Mouse (Mus musculus) right cerebral cortex, postnatal 14 days (tissue): ENCODE results near the gene Nsmce1.

ENCODE experiments used
- DNase-seq: peaks from one replicate; pipeline ENCODE4 v3.0.0; 2022

Gene Nsmce1

GRCm38 (mm10) chr7:125488706-125489105, 2.7 kb downstream of the Nsmce1 start:
- no peak for DNase-seq

GRCm38 (mm10) chr7:125487126-125487525, 4.3 kb downstream of the Nsmce1 start:
- DNase-seq = no peak

GRCm38 (mm10) chr7:125486121-125486630, 5.2 kb downstream of the Nsmce1 start:
- no peak for DNase-seq

GRCm38 (mm10) chr7:125484791-125485190, 6.6 kb downstream of the Nsmce1 start:
- DNase-seq = no peak

GRCm38 (mm10) chr7:125482886-125483285, 8.5 kb downstream of the Nsmce1 start:
- DNase-seq = no peak

GRCm38 (mm10) chr7:125482339-125482738, 9.1 kb downstream of the Nsmce1 start:
- DNase-seq = no peak

GRCm38 (mm10) chr7:125480518-125480917, 10.9 kb downstream of the Nsmce1 start:
- DNase-seq = no peak

- no peak for DNase-seq
Measured at GRCm38 (mm10) chr7:125478391-125478984, 12.9 kb downstream of the Nsmce1 start.

- no peak for DNase-seq
Measured at GRCm38 (mm10) chr7:125475601-125476251, 15.7 kb downstream of the Nsmce1 start.

GRCm38 (mm10) chr7:125474535-125474934, 16.9 kb downstream of the Nsmce1 start:
- DNase-seq = no peak

GRCm38 (mm10) chr7:125471991-125472741, 19.2 kb downstream of the Nsmce1 start:
- peak; percentile 80 for DNase-seq

GRCm38 (mm10) chr7:125470901-125471300, 20.5 kb downstream of the Nsmce1 start:
- DNase-seq = no peak

GRCm38 (mm10) chr7:125469937-125470336, 21.5 kb downstream of the Nsmce1 start:
- peak; percentile 75 for DNase-seq

GRCm38 (mm10) chr7:125462200-125462599, 29.2 kb downstream of the Nsmce1 start:
- no peak for DNase-seq

- no peak for DNase-seq
Measured at GRCm38 (mm10) chr7:125453671-125454070, 37.7 kb downstream of the Nsmce1 start.

GRCm38 (mm10) chr7:125451078-125451477, 40.3 kb downstream of the Nsmce1 start:
- DNase-seq = no peak

- no peak for DNase-seq
Measured at GRCm38 (mm10) chr7:125450678-125451077, 40.7 kb downstream of the Nsmce1 start.

- DNase-seq = peak; percentile 90
Measured at GRCm38 (mm10) chr7:125444464-125445401, 46.7 kb downstream of the Nsmce1 start, which contains the start of gene Kdm8. TSS of gene Kdm8 (plus strand) at chr7:125444676.

- DNase-seq = no peak
Measured at GRCm38 (mm10) chr7:125444076-125444463, 47.3 kb downstream of the Nsmce1 start.

GRCm38 (mm10) chr7:125442323-125442722, 49.1 kb downstream of the Nsmce1 start:
- DNase-seq = no peak

GRCm38 (mm10) chr7:125434666-125435290, 56.6 kb downstream of the Nsmce1 start:
- no peak for DNase-seq

- no peak for DNase-seq
Measured at GRCm38 (mm10) chr7:125433874-125434273, 57.5 kb downstream of the Nsmce1 start.
